Mouse (Mus musculus) embryonic facial prominence, embryonic 11.5 days (tissue): ENCODE data around the gene Gm49450. TPM values are rescaled to one million over a fixed set of nuclear protein-coding genes. Genes with fewer than 3 reads are reported as not detected.
A peak's percentile ranks its signal among the peaks of the same experiment; 100 is the strongest.
"Not testable (repeated sequence)": the region's sequence is repeated elsewhere in the genome, so short reads cannot be mapped to it uniquely, and the experiment has no call there.

Experiments used
- ATAC-seq: fragments of 200-750 bp; cut with Nextera tagmentation; replicated peaks from 2 replicates; pipeline ENCODE4 v1.8.0; 2017; ENCODE audit warnings: low read depth; ENCODE audit not compliant: insufficient number of reproducible peaks, low FRiP score, low TSS enrichment
- DNase-seq: peaks from one replicate; pipeline ENCODE4 v3.0.0-alpha.2; 2015; ENCODE audit warnings: low spot score
- H3K27ac ChIP-seq: fragments of 300-500 bp; sonication (generic); replicated peaks from 2 replicates; pipeline ENCODE4 v1.5.1; 2014; ENCODE audit warnings: mild to moderate bottlenecking, low read depth, low read length, control low read depth
- H3K27me3 ChIP-seq: fragments of 300-500 bp; sonication (generic); 2 replicates; pipeline ENCODE4 v1.6.1; 2014; ENCODE audit warnings: mild to moderate bottlenecking, low read length, moderate library complexity, mixed read lengths; ENCODE audit not compliant: control insufficient read depth, insufficient read depth
- H3K36me3 ChIP-seq: fragments of 300-500 bp; sonication (generic); replicated peaks from 2 replicates; pipeline ENCODE4 v1.6.1; 2014; ENCODE audit warnings: low read depth, mild to moderate bottlenecking, low read length, moderate library complexity, mixed read lengths; ENCODE audit not compliant: control insufficient read depth, insufficient read depth
- H3K4me1 ChIP-seq: fragments of 300-500 bp; sonication (generic); 2 replicates; pipeline ENCODE4 v1.6.1; 2014; ENCODE audit warnings: low read length, mixed read lengths; ENCODE audit not compliant: control insufficient read depth, insufficient read depth
- H3K4me2 ChIP-seq: fragments of 300-500 bp; sonication (generic); 2 replicates; pipeline ENCODE4 v1.6.1; 2014; ENCODE audit warnings: low read depth, mild to moderate bottlenecking, control low read depth, low read length, moderate library complexity
- H3K4me3 ChIP-seq: fragments of 300-500 bp; sonication (generic); 2 replicates; pipeline ENCODE4 v1.5.1; 2014; ENCODE audit warnings: low read depth, low read length, control low read depth
- H3K9ac ChIP-seq: fragments of 300-500 bp; sonication (generic); replicated peaks from 2 replicates; pipeline ENCODE4 v1.6.1; 2014; ENCODE audit warnings: mild to moderate bottlenecking, control low read depth, low read length
- H3K9me3 ChIP-seq: fragments of 300-500 bp; sonication (generic); replicated peaks from 2 replicates; pipeline ENCODE4 v1.6.1; 2016; ENCODE audit warnings: mild to moderate bottlenecking, low read length, inconsistent platforms, mixed read lengths; ENCODE audit not compliant: control insufficient read depth
- WGBS: fragments of 180-500 bp; shearing (Covaris S2); extraction: QIAGEN DNeasy Blood & Tissue Kit; methylation state at CpG from one replicate; pipeline ENCODE4 v1.1.7; 2014; 5-methylcytosine and 5-hydroxymethylcytosine counted together
- polyA plus RNA-seq: library from polyadenylated mRNA; unstranded; fragments of >200 nt; fragmentation: Nextera tagmentation; extraction: Ambion mirVana; gene quantifications from 2 replicates; pipeline ENCODE4 v1.2.1, GENCODE M21; 2014

The Gm49450 gene
- polyA plus RNA-seq, 1 experiment from 2014 or later: not detected

DNA sequence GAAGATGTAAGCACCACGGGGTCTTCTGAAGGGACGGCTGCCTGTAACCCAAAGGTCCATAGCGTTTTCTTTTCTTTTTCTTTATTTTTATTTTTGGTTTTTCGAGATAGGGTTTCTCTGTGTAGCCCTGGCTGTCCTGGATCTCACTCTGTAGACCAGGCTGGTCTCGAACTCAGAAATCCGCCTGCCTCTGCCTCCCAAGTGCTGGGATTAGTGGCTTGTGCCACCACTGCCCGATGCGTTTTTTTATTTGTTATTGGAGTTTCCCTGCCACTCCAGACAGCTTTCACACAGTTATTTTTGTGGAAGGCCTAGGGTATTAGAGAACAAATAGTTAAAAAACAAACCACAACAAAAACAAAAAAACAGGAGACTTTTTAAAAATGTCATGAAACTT lies 34.9 kb downstream of the Gm49450 start:
- H3K9me3 ChIP-seq, H3K27me3 ChIP-seq, H3K4me1 ChIP-seq, H3K27ac ChIP-seq, ATAC-seq, DNase-seq, H3K36me3 ChIP-seq: not testable (repeated sequence)
- Histone ChIP-seq H3K4me3 (peak overlapping the region; percentile 94), H3K4me2 (peak overlapping the region; percentile 60), H3K9ac (peak overlapping the region; percentile 33; the same call in 1 of the 2 replicates)
- WGBS: 31% methylated on average over 8 of the region's 8 CpGs

DNA sequence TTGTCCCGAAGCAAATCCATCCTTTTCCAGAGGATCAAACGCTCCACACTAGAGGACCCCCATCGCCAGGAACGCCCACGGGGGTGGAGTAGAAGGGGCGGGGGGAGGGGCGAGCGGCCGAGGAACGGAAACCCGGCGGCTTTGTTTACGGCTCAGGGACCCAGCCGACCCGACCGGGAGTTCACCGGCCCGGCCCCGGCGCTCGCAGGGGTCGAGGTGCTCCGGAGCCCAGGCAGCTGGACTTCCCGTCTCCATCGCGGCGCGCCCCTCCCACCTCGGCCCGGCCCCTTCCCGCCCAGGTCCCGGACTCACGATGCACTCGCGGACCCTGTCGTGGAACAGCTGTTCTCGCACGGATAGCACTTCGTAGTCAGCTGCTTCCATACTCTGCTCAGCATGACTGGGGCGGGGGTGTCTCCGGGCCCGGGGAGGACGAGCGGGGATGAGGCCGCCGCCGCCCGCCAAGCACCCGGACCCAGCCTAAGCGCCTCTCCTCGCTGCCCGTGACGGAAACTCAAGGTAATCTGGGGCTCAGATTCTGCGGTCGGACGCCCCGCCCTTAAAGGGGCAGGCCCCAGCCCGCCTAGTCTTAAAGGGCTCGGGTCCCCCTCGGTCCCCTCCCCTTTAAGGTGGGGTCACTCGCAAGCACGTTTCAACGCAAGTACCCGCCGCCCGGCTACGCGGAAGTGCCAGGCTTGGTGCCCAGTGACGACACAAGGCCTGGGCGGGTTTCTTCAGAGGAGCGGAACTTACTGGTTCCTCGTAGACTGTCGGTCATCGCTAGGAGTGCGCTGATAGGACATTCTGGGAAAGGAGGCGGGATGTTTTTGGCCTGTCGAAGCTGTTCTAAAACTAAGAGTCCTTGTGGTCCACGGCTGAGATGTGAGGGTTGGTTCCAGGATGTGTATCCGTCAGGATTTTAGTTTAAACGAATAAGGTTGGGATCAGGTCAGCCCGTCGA lies 35.5 kb downstream of the Gm49450 start, which contains the start of gene Lmbr1l:
Lmbr1l (minus strand) TSS at position 694 of the 961 bp plus-strand sequence.
- Histone ChIP-seq H3K4me1 (no peaks in the 10 kb centered on the region), H3K9ac (peak within 1 kb of the TSS; percentile 87), H3K27me3 (no peaks in the 10 kb centered on the region), H3K27ac (peak within 1 kb of the TSS; percentile 86), H3K4me2 (peak within 1 kb of the TSS; percentile 60), H3K9me3 (no peaks in the 10 kb centered on the region), H3K4me3 (peak within 1 kb of the TSS; percentile 94), H3K36me3 (no peaks in the 10 kb centered on the region; the same call in 1 of the 2 replicates)
- WGBS: under 1% methylated on average over 82 of the region's 82 CpGs
- peak; percentile 100 for DNase-seq
- peak; percentile 96 for ATAC-seq

DNA sequence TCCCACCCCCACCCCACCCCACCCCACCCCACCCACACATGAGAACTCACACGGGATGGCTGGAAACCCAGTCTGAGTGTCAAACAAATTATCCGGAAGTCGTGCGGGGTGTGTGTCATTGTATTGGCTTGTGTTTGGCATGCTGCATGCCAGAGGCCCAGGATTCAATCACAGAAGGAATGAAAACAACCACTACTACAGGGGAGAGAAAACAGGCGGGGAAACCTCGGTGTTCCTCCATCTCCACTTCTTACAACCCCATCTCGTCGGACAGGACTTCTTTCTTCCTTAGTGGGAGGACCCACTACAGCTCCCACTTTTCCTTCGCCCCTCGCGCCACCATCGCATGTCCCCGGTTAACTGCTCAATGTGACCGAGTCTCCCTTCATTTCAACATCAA lies 36.3 kb downstream of the Gm49450 start:
- peak overlapping the region; percentile 94 for H3K4me3 ChIP-seq
- H3K36me3 ChIP-seq: peaks cover 3% of the 10 kb centered on the region
- H3K9ac ChIP-seq: peak overlapping the region; percentile 87
- 0% methylated on average over 14 of the region's 14 CpGs for WGBS
- ATAC-seq (no peak), DNase-seq (no peak)
- H3K4me1 ChIP-seq: no peaks in the 10 kb centered on the region
- no peaks in the 10 kb centered on the region for H3K9me3 ChIP-seq
- no peaks in the 10 kb centered on the region for H3K27me3 ChIP-seq
- peak overlapping the region; percentile 60 for H3K4me2 ChIP-seq
- H3K27ac ChIP-seq: peak overlapping the region; percentile 86; the same call in 1 of the 2 replicates

DNA sequence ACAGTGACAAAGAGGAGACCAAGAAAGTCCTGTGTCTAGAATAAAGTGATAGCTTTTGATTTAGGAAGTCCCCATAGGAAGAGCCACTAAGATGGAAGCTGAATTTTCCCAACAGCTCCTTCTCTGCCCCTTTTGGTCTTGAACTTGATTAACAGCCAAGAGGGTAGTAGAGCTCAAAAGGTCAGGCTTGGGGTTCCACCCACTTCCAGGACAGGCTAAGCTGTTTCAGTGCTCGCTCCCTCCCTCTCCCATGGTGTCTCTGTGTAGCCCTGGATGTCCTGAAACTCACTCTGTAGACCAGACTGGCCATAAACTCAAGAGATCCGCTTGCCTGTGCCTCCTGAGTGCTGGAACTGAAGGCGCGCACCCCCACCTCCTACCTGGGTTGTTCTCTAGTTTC lies 37.3 kb downstream of the Gm49450 start:
- Histone ChIP-seq H3K9ac (no peak overlapping the region), H3K4me3 (no peak overlapping the region), H3K4me1 (no peaks in the 10 kb centered on the region), H3K27ac (no peak overlapping the region), H3K27me3 (no peaks in the 10 kb centered on the region), H3K9me3 (no peaks in the 10 kb centered on the region), H3K4me2 (no peak overlapping the region), H3K36me3 (peaks cover 3% of the 10 kb centered on the region)
- no peak for ATAC-seq
- no peak for DNase-seq
- WGBS: 86% methylated on average over 4 of the region's 4 CpGs

DNA sequence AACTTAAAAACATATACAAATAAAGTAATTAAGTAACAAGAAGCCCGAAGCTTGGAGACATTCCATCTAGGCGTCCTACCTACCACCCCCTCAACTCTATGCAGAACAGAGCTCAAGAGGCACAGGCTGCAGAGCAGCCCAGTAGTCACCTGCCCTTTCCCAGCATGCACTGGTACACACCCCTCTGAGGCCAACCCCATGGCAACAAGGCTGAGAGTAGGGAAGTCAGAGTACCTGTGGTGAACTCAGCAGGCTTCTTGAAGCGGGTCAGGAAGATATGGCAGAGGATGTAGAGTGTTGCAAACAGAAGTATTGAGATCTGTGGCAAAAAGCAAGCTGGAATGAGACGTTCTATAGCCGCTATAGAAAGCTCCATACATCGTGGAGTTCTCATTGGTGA lies 38.4 kb downstream of the Gm49450 start:
- no peak for DNase-seq
- Histone ChIP-seq H3K9me3 (no peaks in the 10 kb centered on the region), H3K36me3 (peaks cover 3% of the 10 kb centered on the region), H3K27me3 (no peaks in the 10 kb centered on the region), H3K9ac (no peak overlapping the region), H3K4me1 (no peaks in the 10 kb centered on the region), H3K4me3 (no peak overlapping the region), H3K27ac (no peak overlapping the region), H3K4me2 (no peak overlapping the region)
- WGBS: 89% methylated on average over 6 of the region's 6 CpGs
- no peak for ATAC-seq

DNA sequence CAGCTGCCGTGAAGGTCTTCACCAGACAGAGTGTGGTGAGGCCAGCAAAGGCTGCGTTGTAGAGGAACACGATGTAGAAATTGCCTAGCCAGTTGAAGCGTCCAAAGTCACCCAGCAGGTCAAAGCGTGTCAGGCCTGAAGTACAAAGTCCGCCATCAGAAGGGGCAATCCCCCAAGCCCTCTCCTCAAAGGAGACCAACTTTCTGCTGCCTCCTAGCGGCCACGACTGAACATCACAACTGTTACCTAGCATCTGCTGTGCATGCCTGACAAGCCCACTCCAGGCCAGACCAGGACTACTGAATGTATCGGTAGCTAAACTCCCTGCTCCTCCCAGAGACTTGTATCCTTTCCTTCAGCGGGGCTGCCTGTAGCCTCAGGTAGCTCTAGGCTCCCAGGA lies 48.7 kb downstream of the Gm49450 start:
- H3K36me3 ChIP-seq: peaks cover 13% of the 10 kb centered on the region
- no peaks in the 10 kb centered on the region for H3K4me1 ChIP-seq
- WGBS: 31% methylated on average over 10 of the region's 10 CpGs
- no peak overlapping the region for H3K27ac ChIP-seq
- H3K4me2 ChIP-seq: no peak overlapping the region
- no peaks in the 10 kb centered on the region for H3K27me3 ChIP-seq
- no peak for ATAC-seq
- peak; percentile 81 for DNase-seq
- no peak overlapping the region for H3K9ac ChIP-seq
- no peak overlapping the region for H3K4me3 ChIP-seq
- no peaks in the 10 kb centered on the region for H3K9me3 ChIP-seq

DNA sequence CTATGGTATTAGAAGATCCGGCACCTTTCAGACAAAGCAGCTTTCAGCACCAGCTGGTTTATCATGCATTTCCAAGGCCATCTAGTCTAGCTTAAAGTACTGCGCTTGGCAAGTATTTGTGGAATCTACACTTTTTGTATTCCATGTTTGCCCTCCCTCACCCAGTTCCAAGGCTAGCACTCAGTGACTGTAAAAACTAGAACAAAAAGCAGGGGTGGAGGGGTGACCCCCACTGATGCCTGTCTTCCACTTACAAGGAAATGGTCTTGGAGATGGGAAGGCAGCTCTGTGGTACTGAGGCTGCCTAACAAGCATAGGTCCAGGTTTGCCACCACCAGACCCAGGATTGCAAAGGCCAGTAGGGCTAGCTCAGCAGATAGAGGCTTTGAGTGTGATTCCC lies 50.8 kb downstream of the Gm49450 start:
- no peak for ATAC-seq
- Histone ChIP-seq H3K4me3 (no peak overlapping the region), H3K9me3 (no peaks in the 10 kb centered on the region), H3K4me2 (no peak overlapping the region), H3K27ac (no peak overlapping the region), H3K36me3 (peaks cover 11% of the 10 kb centered on the region), H3K4me1 (peaks cover 5% of the 10 kb centered on the region), H3K27me3 (peaks cover 15% of the 10 kb centered on the region), H3K9ac (no peak overlapping the region)
- 94% methylated on average over 2 of the region's 2 CpGs for WGBS
- no peak for DNase-seq

DNA sequence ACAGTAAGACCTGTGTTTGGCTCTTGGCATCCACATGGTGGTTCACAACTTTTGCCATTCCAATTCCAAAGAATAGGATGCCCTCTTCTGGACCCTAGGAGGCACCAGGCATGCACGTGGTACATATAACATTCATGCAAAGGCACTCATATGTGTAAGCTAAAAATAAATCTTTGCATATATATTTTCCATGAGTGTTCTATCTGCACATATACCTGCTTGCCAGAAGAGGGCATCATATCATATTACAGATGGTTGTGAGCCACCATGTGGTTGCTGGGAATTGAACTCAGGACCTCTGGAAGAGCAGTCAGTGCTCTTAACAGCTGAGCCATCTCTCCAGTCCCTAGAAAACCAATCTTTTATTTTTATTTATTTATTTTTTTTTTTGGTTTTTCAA lies 51.8 kb downstream of the Gm49450 start:
- no peak for DNase-seq
- Histone ChIP-seq H3K4me3 (no peak overlapping the region), H3K27ac (no peak overlapping the region), H3K9ac (no peak overlapping the region), H3K27me3 (peaks cover 24% of the 10 kb centered on the region), H3K36me3 (peaks cover 4% of the 10 kb centered on the region; the same call in 1 of the 2 replicates), H3K4me1 (peaks cover 5% of the 10 kb centered on the region), H3K4me2 (no peak overlapping the region), H3K9me3 (no peaks in the 10 kb centered on the region)
- WGBS: 76% methylated on average over 1 of the region's 1 CpGs
- no peak for ATAC-seq
